Mouse (Mus musculus) olfactory bulb, adult 2 months (tissue): ENCODE data around the gene Cdc34b. TPM values are rescaled to one million over a fixed set of nuclear protein-coding genes. Genes with fewer than 3 reads are reported as not detected.

ENCODE experiments used
- H3K27ac ChIP-seq: fragments of 200-500 bp; 2 replicates; pipeline ENCODE4 v1.5.1; 2012; ENCODE audit warnings: low read depth, low read length; ENCODE audit not compliant: insufficient read depth
- H3K4me1 ChIP-seq: fragments of 200-500 bp; 2 replicates; pipeline ENCODE4 v1.6.1; 2012; ENCODE audit warnings: low read length; ENCODE audit not compliant: control insufficient read depth, insufficient read depth
- H3K4me3 ChIP-seq: fragments of 200-500 bp; 2 replicates; pipeline ENCODE4 v1.5.1; 2012; ENCODE audit warnings: mild to moderate bottlenecking, low read depth, low read length, moderate library complexity; ENCODE audit not compliant: insufficient read depth
- CTCF ChIP-seq: fragments of 200-500 bp; IDR thresholded peaks from 2 replicates; pipeline ENCODE4 v1.5.1; 2012; ENCODE audit warnings: low read depth, mild to moderate bottlenecking, low read length, moderate library complexity; ENCODE audit not compliant: insufficient read depth
- POLR2A ChIP-seq: fragments of 200-500 bp; IDR thresholded peaks from 2 replicates; pipeline ENCODE4 v1.6.1; 2012; ENCODE audit warnings: mild to moderate bottlenecking, low read depth, low read length, moderate library complexity; ENCODE audit not compliant: insufficient read depth
- WGBS: fragments of 180-500 bp; shearing (Covaris S2); methylation state at CpG from one replicate; pipeline ENCODE4 v1.1.7; 2018; 5-methylcytosine and 5-hydroxymethylcytosine counted together
- polyA plus RNA-seq: library from polyadenylated mRNA; stranded (reverse); fragments of >200 nt; gene quantifications from 2 replicates; pipeline ENCODE4 v1.2.4, GENCODE M21; 2012; ENCODE audit warnings: low replicate concordance; ENCODE audit not compliant: missing spikeins, insufficient read depth, insufficient read length

The Cdc34b gene
- polyA plus RNA-seq, 1 experiment, result not detected

DNA sequence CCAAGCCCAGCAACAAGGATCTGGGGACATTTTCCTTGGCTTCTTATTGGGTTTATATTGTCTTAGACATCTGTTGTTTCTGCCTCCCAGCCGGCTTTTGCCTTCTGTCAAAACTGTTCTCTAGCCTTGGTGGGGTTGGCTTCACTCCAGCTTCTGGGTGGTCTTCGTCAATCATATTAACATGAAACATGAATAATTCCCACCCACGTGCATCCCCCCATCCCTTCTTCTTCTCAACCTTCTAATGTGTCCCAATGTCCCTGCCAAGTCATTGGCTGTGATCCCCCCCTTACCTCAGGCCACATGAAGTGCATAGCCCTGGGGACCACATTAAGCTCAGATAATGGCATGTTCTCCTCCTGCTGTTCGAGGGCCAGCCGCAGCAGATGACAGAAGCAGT is 37.1 kb upstream of the Cdc34b start, which contains the start of gene Gm11541:
Gene Gm11541 (minus strand): TSS at position 28 of the 400 bp plus-strand sequence.
- no peak within 1 kb of the TSS for H3K27ac ChIP-seq
- 81% methylated on average over 5 of the region's 5 CpGs for WGBS
- TF ChIP-seq CTCF, result no peak
- TF ChIP-seq POLR2A, result no peak
- no peaks in the 10 kb centered on the region for H3K4me1 ChIP-seq
- no peak within 1 kb of the TSS for H3K4me3 ChIP-seq

DNA sequence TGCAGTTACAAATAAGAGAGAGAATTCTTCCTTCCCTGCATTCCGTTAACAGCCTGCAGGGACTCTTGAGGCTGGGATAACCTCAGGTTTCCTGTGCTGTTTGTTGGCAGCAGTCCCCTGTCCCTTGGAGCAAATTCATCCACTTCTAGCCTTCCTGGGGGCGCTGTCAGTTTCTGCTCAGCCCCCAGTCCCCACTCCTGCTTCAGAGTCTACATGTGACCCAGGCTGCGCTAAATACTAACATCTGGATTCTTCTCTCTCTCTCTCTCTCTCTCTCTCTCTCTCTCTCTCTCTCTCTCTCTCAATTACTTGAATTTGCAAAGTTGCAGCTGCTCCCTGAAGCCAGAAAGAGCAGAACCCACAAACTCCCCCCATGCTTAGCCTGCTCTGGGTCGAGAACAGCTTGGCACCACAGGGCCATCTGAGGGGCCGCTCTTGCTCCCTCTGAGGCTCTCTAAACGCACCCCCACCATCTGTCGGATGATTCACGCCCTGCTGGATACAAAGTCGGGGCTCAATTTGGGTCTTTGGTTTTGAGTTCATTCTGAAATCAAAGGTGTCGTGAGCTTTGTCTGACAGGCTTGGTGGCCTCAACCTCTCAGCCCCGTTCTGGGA is 28.2 kb upstream of the Cdc34b start:
- H3K4me1 ChIP-seq, result peaks cover 11% of the 10 kb centered on the region
- no peak overlapping the region for H3K4me3 ChIP-seq
- 50% methylated on average over 11 of the region's 11 CpGs for WGBS
- TF ChIP-seq CTCF (no peak), POLR2A (no peak)
- H3K27ac ChIP-seq, result no peak overlapping the region

DNA sequence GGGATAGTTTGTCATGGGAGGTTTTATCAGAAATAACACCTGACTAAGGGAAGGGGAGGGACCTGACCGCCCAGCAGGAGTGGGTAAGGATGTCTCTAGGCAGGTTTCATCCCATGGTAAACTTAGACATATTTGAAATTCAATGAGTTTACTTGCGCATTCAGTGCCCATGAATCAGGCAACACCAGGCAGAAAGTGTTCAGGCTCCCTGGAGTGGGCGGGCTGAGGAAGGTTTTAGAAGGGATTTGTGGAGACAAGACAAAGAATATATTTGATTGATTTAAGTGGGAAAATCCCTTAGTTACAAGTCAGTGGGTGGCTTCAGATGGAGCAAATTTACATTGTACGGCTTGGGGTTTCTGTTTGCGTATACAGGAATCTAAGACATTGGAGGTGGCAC is 26.0 kb upstream of the Cdc34b start:
- TF ChIP-seq CTCF (no peak), POLR2A (no peak)
- Histone ChIP-seq H3K4me1 (peaks cover 11% of the 10 kb centered on the region), H3K4me3 (no peak overlapping the region), H3K27ac (no peak overlapping the region)
- WGBS, result 85% methylated on average over 5 of the region's 5 CpGs

DNA sequence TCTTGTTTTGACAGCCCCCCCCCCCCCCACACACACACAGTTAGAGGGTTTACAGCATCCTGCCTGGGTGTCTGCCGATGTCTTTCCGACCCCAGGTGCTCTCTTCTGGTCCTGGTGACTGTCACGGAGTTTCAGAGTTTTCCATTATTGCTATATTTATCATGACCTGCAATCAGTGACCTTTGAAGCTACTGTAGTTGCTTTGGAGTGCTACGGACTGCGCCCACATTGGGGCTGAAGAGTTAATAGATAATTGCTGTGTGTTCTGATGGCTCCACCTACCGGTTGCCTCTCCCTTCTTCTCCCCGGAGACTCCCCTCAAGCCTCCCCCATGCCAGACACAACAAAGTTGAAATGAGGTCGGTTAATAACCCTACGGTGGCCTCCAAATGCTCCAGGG is 24.8 kb upstream of the Cdc34b start:
- WGBS, result 11% methylated on average over 9 of the region's 9 CpGs
- H3K4me3 ChIP-seq, result no peak overlapping the region
- TF ChIP-seq CTCF, result 0 out of 2 replicates have a peak, but pooled peaks have one; percentile 12
- TF ChIP-seq POLR2A, result no peak

GRCm38 (mm10) chr11:94717239-94717638 is 24.3 kb upstream of the Cdc34b start:
- no peak overlapping the region for H3K27ac ChIP-seq
- TF ChIP-seq POLR2A (no peak), CTCF (no peak)
- no peak overlapping the region for H3K4me3 ChIP-seq
- 59% methylated on average over 11 of the region's 11 CpGs for WGBS
- H3K4me1 ChIP-seq, result peaks cover 11% of the 10 kb centered on the region

More for the DNA sequence above, 24.8 kb upstream of the Cdc34b start:
- Histone ChIP-seq H3K27ac (no peak overlapping the region), H3K4me1 (peaks cover 11% of the 10 kb centered on the region)

DNA sequence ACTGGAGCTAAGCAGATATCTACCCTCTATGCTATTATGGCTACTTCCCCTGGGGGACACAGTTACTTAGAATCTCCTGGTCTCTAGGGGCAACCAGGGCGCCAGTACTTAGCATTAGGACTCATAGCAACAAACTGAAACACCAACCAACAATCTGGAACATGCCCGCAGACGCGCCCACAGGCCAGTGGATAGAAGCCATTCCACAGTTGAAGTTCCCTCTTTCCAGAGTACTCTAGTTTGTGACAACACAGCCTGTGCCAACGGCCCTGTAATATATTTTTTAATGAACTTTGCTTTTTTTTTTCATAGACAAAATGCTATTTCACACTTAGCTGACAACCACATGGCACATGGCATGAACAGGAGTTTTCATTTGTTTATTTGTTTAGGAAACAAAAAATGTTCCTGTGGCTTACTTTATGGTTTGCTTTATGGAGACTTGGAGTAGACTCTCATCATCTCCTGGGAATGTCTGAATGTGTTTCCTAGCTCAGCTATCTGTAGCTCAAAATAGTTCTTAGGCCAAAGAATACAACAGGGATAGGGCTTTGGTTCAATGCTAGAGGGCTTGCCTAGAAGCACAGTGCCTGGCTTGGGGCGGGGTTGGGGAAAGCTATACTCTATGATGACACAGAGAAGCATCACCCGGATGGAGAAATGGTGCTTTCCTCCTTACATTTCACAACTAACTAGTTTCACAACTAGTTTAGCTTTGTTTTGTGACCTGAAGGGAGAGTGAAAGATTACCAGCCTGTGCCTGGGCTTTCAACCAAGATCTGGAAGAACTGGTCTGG is 23.3 kb upstream of the Cdc34b start:
- no peak for TF ChIP-seq POLR2A
- TF ChIP-seq CTCF, result no peak
- no peak overlapping the region for H3K27ac ChIP-seq
- H3K4me1 ChIP-seq, result peaks cover 11% of the 10 kb centered on the region
- no peak overlapping the region for H3K4me3 ChIP-seq
- WGBS, result 90% methylated on average over 7 of the region's 7 CpGs

DNA sequence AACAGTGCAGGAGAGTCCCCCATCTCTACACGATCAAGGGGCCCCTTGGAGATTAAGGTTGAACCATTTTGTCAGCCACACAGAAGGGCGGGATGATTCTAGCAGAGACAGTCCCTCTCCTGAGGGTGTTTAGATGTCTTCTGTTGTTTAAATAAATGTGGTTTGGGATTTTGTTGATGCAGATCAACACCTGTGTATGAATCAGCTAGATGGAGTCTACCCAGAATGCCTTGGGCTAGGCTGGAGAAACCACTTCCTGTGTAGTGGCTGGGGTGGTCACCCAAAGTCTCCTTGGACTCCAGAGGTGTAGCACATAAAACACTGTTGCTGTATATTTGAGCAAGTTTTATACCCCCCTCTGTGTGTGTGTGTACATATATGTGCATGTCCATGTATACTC is 22.4 kb upstream of the Cdc34b start:
- WGBS, result 81% methylated on average over 2 of the region's 2 CpGs
- Histone ChIP-seq H3K4me1 (peaks cover 7% of the 10 kb centered on the region; the same call in 1 of the 2 replicates), H3K4me3 (no peak overlapping the region), H3K27ac (no peak overlapping the region)
- TF ChIP-seq CTCF, result no peak
- TF ChIP-seq POLR2A, result no peak

GRCm38 (mm10) chr11:94727306-94727705 is 14.3 kb upstream of the Cdc34b start:
- 65% methylated on average over 3 of the region's 3 CpGs for WGBS
- Histone ChIP-seq H3K27ac (no peak overlapping the region), H3K4me3 (no peak overlapping the region), H3K4me1 (no peaks in the 10 kb centered on the region)
- TF ChIP-seq POLR2A, result no peak
- TF ChIP-seq CTCF, result no peak

DNA sequence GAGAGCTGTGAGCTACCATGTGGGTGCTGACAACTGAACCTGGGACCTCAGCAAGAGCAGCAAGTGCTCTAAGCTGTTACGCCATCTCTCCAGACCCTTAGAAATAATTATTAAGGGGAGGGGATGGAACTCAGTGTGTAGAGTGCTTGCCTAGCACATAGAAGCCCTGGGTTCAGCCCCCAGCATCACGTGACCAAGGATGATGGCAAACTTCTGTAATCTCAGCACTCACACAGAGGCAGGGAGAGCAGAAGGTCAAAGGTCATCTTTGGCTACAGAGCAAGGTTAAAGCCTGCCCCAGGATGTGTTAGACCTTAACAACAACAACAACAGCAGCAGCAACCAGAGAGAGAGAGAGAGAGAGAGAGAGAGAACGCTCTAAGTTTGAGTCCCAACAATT is 13.0 kb upstream of the Cdc34b start:
- no peak overlapping the region for H3K27ac ChIP-seq
- TF ChIP-seq CTCF, result no peak
- TF ChIP-seq POLR2A, result no peak
- H3K4me1 ChIP-seq, result no peaks in the 10 kb centered on the region
- 83% methylated on average over 3 of the region's 3 CpGs for WGBS
- no peak overlapping the region for H3K4me3 ChIP-seq

DNA sequence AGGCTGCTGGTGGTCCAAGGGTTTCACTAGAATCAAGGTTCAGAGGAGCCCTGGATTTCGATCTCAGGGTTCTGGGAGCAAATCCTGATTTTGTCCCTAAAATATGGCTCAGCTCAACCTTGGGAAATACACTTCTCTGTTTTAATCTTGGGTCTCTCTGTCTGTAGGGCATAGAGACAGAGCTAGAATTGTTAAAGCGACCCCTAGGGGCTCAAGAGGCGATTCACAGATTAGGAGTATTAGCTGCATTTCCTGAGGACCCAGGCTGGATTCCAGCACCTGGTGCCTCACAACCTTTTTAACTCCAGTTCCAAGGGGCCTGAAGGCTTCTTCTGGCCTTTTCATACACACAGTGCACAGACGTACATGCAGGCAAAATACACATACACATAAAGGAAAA is 12.0 kb upstream of the Cdc34b start:
- Histone ChIP-seq H3K4me3 (no peak overlapping the region), H3K27ac (no peak overlapping the region), H3K4me1 (no peaks in the 10 kb centered on the region)
- 42% methylated on average over 4 of the region's 4 CpGs for WGBS
- no peak for TF ChIP-seq POLR2A
- TF ChIP-seq CTCF, result no peak
